ENCODE assay signal across 24 mouse cellular contexts in genomic region chr10:70498328-70498727, GRCm38 (mm10). TPM values are rescaled to one million over a fixed set of nuclear protein-coding genes. Genes with fewer than 3 reads are reported as not detected.
DNase-seq lines count a peak whose midpoint lies in the region; ATAC-seq and TF ChIP-seq lines count a peak whose summit lies in the region.
"Had no signal": no experiment of that assay in that cellular context is flagged by ENCODE, and none has a peak within 500 bp of the region (broad histone marks: within the 10 kb centered on the region; RNA-seq: fewer than 3 reads in every experiment).

No protein-coding gene starts in this region.

- no peak for TF ChIP-seq CTCF in left cerebral cortex, adult 2 months (IDR thresholded peaks at IDR 0.05)
- no peak for TF ChIP-seq CTCF in brain, embryonic 14.5 days (IDR thresholded peaks at IDR 0.05; ENCODE audit: borderline replicate concordance, extremely low read depth, insufficient read depth, insufficient read length)
- TF ChIP-seq CTCF in lung, adult 2 months (IDR thresholded peaks at IDR 0.05; ENCODE audit: insufficient read depth, low read length) = no peak

- H3K9ac ChIP-seq in forebrain, embryonic 13.5 days = no peak overlapping the region
- H3K9ac ChIP-seq in forebrain, embryonic 14.5 days (ENCODE audit: low read length) = no peak overlapping the region
- no peak overlapping the region for H3K9ac ChIP-seq in hindbrain, embryonic 15.5 days
- H3K9ac ChIP-seq: embryonic facial prominence, embryonic 12.5 days; limb, embryonic 13.5 days; liver, embryonic 12.5 days had no signal

- H3K4me3 ChIP-seq in forebrain, embryonic 13.5 days = no peak overlapping the region
- H3K4me3 ChIP-seq in forebrain, embryonic 14.5 days (ENCODE audit: low read depth, low read length) = no peak overlapping the region
- no peak overlapping the region for H3K4me3 ChIP-seq in left cerebral cortex, adult 2 months
- no peak overlapping the region for H3K4me3 ChIP-seq in hindbrain, embryonic 15.5 days
- H3K4me3 ChIP-seq in lung, adult 2 months (replicated peaks; ENCODE audit: extremely low read depth, low read depth, low read length) = no peak overlapping the region
- H3K4me3 ChIP-seq: embryonic facial prominence, embryonic 12.5 days; limb, embryonic 13.5 days; liver, embryonic 12.5 days had no signal

- ATAC-seq in forebrain, embryonic 13.5 days = 0 out of 2 replicates have a peak, but pooled peaks have one; percentile 16
- no peak for ATAC-seq in forebrain, embryonic 14.5 days
- no peak for ATAC-seq in hindbrain, embryonic 15.5 days (ENCODE audit: low FRiP score, low read depth)
- ATAC-seq: CD4-positive, CD25-positive, alpha-beta regulatory T cell, adult 4 months; liver, embryonic 12.5 days had no signal

- TF ChIP-seq POLR2A in brain, embryonic 14.5 days (IDR thresholded peaks at IDR 0.05; ENCODE audit: borderline replicate concordance, extremely low read depth, insufficient read depth, insufficient read length, poor library complexity, severe bottlenecking) = no peak
- TF ChIP-seq POLR2A in lung, adult 2 months (IDR thresholded peaks at IDR 0.05; ENCODE audit: borderline replicate concordance, extremely low read depth, low read depth, low read length) = no peak

- H3K27ac ChIP-seq in forebrain, embryonic 13.5 days = no peak overlapping the region
- no peak overlapping the region for H3K27ac ChIP-seq in forebrain, embryonic 14.5 days (ENCODE audit: low read depth, low read length)
- peak overlapping the region; percentile 5; the same call in 1 of the 2 replicates for H3K27ac ChIP-seq in left cerebral cortex, adult 2 months
- peak overlapping the region; percentile 18; the same call in 1 of the 2 replicates for H3K27ac ChIP-seq in hindbrain, embryonic 15.5 days (replicated peaks)
- H3K27ac ChIP-seq: embryonic facial prominence, embryonic 12.5 days; limb, embryonic 13.5 days; liver, embryonic 12.5 days had no signal

- H3K9me3 ChIP-seq in forebrain, embryonic 13.5 days (replicated peaks) = no peaks in the 10 kb centered on the region
- no peaks in the 10 kb centered on the region for H3K9me3 ChIP-seq in forebrain, embryonic 14.5 days (replicated peaks; ENCODE audit: control insufficient read depth, low read length)
- H3K9me3 ChIP-seq in hindbrain, embryonic 15.5 days = no peaks in the 10 kb centered on the region
- H3K9me3 ChIP-seq: embryonic facial prominence, embryonic 12.5 days; limb, embryonic 13.5 days had no signal

- H3K27me3 ChIP-seq in forebrain, embryonic 13.5 days = no peaks in the 10 kb centered on the region
- H3K27me3 ChIP-seq in forebrain, embryonic 14.5 days (replicated peaks; ENCODE audit: control insufficient read depth, insufficient read depth, low read length) = no peaks in the 10 kb centered on the region
- no peaks in the 10 kb centered on the region for H3K27me3 ChIP-seq in hindbrain, embryonic 15.5 days
- H3K27me3 ChIP-seq: embryonic facial prominence, embryonic 12.5 days; limb, embryonic 13.5 days; liver, embryonic 12.5 days had no signal

- DNase-seq in forebrain, embryonic 14.5 days (ENCODE audit: low spot score) = no peak
- peak in 1 of 2 experiments; percentile 9 for DNase-seq in left cerebral cortex, adult 2 months (ENCODE audit: extremely low spot score in 1 of 2, low spot score in 2 of 2)
- DNase-seq in left cerebral cortex, postnatal 36 days (ENCODE audit: low spot score in 2 of 2) = no peak
- DNase-seq in brain, embryonic 14.5 days (ENCODE audit: low read depth) = peak; percentile 5
- DNase-seq in lung, adult 2 months = no peak
- DNase-seq: adrenal gland, postnatal 25 days; cerebellum, adult 9-11 months; gastrocnemius, postnatal 10 days; kidney, adult 2 months; kidney, postnatal 10 days; lung, adult 18-20 months; lung, postnatal 14 days; retina, postnatal 1 day; right cerebral cortex, postnatal 25 days; spleen, adult 18-20 months had no signal

- WGBS in forebrain, embryonic 13.5 days = 66% methylated on average over 2 of the region's 2 CpGs
- 54% methylated on average over 2 of the region's 2 CpGs for WGBS in forebrain, embryonic 14.5 days
- 54% methylated on average over 2 of the region's 2 CpGs for WGBS in hindbrain, embryonic 15.5 days
- WGBS in lung, adult 2 months = 72% methylated on average over 2 of the region's 2 CpGs

- peaks cover 10% of the 10 kb centered on the region for H3K4me1 ChIP-seq in forebrain, embryonic 13.5 days
- H3K4me1 ChIP-seq in forebrain, embryonic 14.5 days (ENCODE audit: control insufficient read depth, insufficient read depth, low read length) = peaks cover 12% of the 10 kb centered on the region; the same call in 1 of the 2 replicates
- peaks cover 15% of the 10 kb centered on the region; the same call in 1 of the 2 replicates for H3K4me1 ChIP-seq in hindbrain, embryonic 15.5 days (replicated peaks)
- H3K4me1 ChIP-seq in lung, adult 2 months (ENCODE audit: control insufficient read depth, insufficient read depth, low read length) = no peaks in the 10 kb centered on the region; the same call in 1 of the 2 replicates
- H3K4me1 ChIP-seq: liver, embryonic 12.5 days had no signal

- peaks cover 4% of the 10 kb centered on the region; the same call in 1 of the 2 replicates for H3K36me3 ChIP-seq in forebrain, embryonic 13.5 days (ENCODE audit: poor library complexity, severe bottlenecking)
- no peaks in the 10 kb centered on the region for H3K36me3 ChIP-seq in forebrain, embryonic 14.5 days (ENCODE audit: control insufficient read depth, insufficient read depth, low read length)
- 0 out of 2 replicates have a peak, but pooled peaks cover 4% of the 10 kb centered on the region for H3K36me3 ChIP-seq in hindbrain, embryonic 15.5 days
- H3K36me3 ChIP-seq: embryonic facial prominence, embryonic 12.5 days; limb, embryonic 13.5 days; liver, embryonic 12.5 days had no signal

- H3K4me2 ChIP-seq in forebrain, embryonic 13.5 days = no peak overlapping the region
- H3K4me2 ChIP-seq in forebrain, embryonic 14.5 days (ENCODE audit: low read length) = no peak overlapping the region
- no peak overlapping the region for H3K4me2 ChIP-seq in hindbrain, embryonic 15.5 days
- H3K4me2 ChIP-seq: embryonic facial prominence, embryonic 12.5 days; limb, embryonic 13.5 days; liver, embryonic 12.5 days had no signal

- intact Hi-C loops in left cerebral cortex, adult 2 months (cut with DNase I) = no loop called here
- intact Hi-C loops in left cerebral cortex, postnatal 36 days (cut with DNase I) = no loop called here

RNA-seq across cellular contexts. Expression of gene Fam13c, which starts 58.0 kb away (rescaled TPM):
- 20.2 and 21.1 TPM in 2 replicates for polyA plus RNA-seq in forebrain, embryonic 13.5 days (2015; fragmentation: Nextera tagmentation; extraction: Ambion mirVana)
- polyA plus RNA-seq in forebrain, embryonic 14.5 days (2014; fragmentation: Nextera tagmentation; extraction: Ambion mirVana) = 20.8 and 25.3 TPM in 2 replicates
- 10 to 100 TPM; 56.5 to 69.2 TPM for total RNA-seq in left cerebral cortex, adult 2 months (2021)
- 10 to 100 TPM; 52.7 to 59.2 TPM for total RNA-seq in left cerebral cortex, postnatal 36 days (2021)
- 10.0 and 18.7 TPM in 2 replicates for polyA plus RNA-seq in brain, embryonic 14.5 days (2012; rRNA removed)
- polyA plus RNA-seq in hindbrain, embryonic 15.5 days (2015; fragmentation: Nextera tagmentation; extraction: Ambion mirVana) = 23.8 and 24.6 TPM in 2 replicates
- polyA plus RNA-seq in lung, adult 2 months (2012; rRNA removed) = 5.8 and 8.0 TPM in 2 replicates
- total RNA-seq: common myeloid progenitor, adult 5-6 weeks; granulocyte monocyte progenitor cell, adult 5-6 weeks; megakaryocyte progenitor cell, adult 5-6 weeks had no signal
- polyA plus RNA-seq: CD4-positive, CD25-positive, alpha-beta regulatory T cell, adult 4 months had no signal

Comparison
In these comparisons a context has a peak if more than half of its experiments do, and no peak if none do; other contexts are left out.
1. H3K27ac ChIP-seq: peak in left cerebral cortex, adult 2 months (single experiment) and hindbrain, embryonic 15.5 days (single experiment); none in forebrain, embryonic 13.5 days (single experiment) and forebrain, embryonic 14.5 days (single experiment).